Mouse (Mus musculus) Patski (cell line): ENCODE data around the gene Sh3bp1. TPM values are rescaled to one million over a fixed set of nuclear protein-coding genes. Genes with fewer than 3 reads are reported as not detected.

Source experiments
- ATAC-seq: fragments of 100-300 bp; one replicate; pipeline ENCODE4 v1.8.0; 2021
- CTCF ChIA-PET: fragments of 350-600 bp; sonication (Branson Sonifier 250); formaldehyde crosslinking; loops from one replicate; lab custom pipeline; 2022; ENCODE audit warnings: inconsistent platforms; lab: Charles Lee
- POLR2A ChIA-PET: fragments of 350-600 bp; sonication (Branson Sonifier 250); formaldehyde crosslinking; loops from one replicate; lab custom pipeline; 2022; ENCODE audit warnings: antibody characterized with exemption, inconsistent platforms; lab: Charles Lee
- DNase-seq: peaks from one replicate; pipeline ENCODE4 v3.0.0-alpha.2; 2011; ENCODE audit warnings: low read depth, low spot score
- H3K27me3 ChIP-seq: fragments of 371-371 bp; one replicate; pipeline ENCODE4 v1.5.1; 2021
- CTCF ChIP-seq: fragments of 100-300 bp; IDR thresholded peaks from one replicate; pipeline ENCODE4 v1.5.1; 2021
- in situ Hi-C: fragments of 300-500 bp; cut with MboI; formaldehyde crosslinking; loops from 3 replicates; pipeline ENCODE4 v1.11.1; 2018; ENCODE audit warnings: low pct_unique_long_range_greater_than_20kb, mixed read lengths
- polyA plus RNA-seq: library from polyadenylated mRNA; unstranded; gene quantifications from one replicate; pipeline ENCODE4 v1.2.3, GENCODE M21; 2021

Gene Sh3bp1
- polyA plus RNA-seq, 1 experiment from 2014 or later: 13.6 TPM

DNA sequence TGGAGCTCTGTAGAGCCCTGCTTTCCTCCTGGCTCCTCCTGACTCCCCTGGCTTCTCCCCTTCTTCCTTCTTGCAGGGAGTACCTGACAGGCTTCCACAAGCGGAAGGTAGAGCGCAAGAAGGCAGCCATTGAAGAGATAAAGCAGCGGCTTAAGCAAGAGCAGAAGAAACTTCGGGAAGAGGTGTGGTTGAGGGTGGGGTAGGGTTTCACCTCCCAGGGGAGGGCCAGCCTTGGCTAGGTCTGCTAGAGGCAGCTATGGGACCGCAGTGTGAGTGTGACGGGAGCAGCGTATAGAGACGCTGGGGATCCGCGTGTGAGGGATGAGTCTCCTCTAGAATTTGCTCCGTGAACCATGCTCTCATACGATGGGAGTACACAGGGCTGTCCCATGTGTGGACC lies 36.8 kb downstream of the Sh3bp1 start:
- ChIA-PET POLR2A (no interaction called here), CTCF (interaction anchor here (1.3 to 12.4 kb wide), 3 partner anchors 8 to 21 kb away, joined by 3 to 136 read pairs (median 4); partner anchors contain the start of gene Pdxp)
- no peak for TF ChIP-seq CTCF
- ATAC-seq: no peak
- in situ Hi-C loops: no loop called here
- H3K27me3 ChIP-seq: no peaks in the 10 kb centered on the region
- DNase-seq: no peak

- no peak for DNase-seq
- POLR2A ChIA-PET: no interaction called here
- H3K27me3 ChIP-seq: no peaks in the 10 kb centered on the region
- in situ Hi-C loops: no loop called here
- TF ChIP-seq CTCF: no peak
- CTCF ChIA-PET: interaction anchor here (1.3 to 12.4 kb wide), 3 partner anchors 9 to 22 kb away, joined by 3 to 136 read pairs (median 4); partner anchors contain the start of gene Pdxp
- no peak for ATAC-seq
Measured at GRCm38 (mm10) chr15:78937311-78937710, 37.7 kb downstream of the Sh3bp1 start.

DNA sequence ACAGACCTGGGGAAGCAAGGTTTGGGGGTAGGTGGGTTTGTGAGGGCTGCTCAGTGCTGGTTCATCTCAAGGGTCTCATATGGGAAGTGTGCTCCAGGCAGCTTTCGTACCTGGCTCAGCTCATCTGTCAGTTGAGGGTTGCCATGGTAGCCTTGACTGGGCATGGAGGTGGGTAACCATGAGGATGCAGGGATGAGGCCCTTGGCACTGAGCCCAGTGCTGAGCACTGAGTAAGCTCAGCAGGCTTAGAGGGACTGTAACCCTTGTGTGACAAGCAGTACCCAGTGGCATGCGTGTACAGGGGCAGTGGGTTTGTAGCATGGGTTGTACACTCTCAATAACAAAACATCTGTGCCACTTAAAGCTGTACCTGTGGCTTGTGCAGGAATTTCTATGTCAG lies 38.4 kb downstream of the Sh3bp1 start:
- H3K27me3 ChIP-seq: no peaks in the 10 kb centered on the region
- in situ Hi-C loops: no loop called here
- DNase-seq (no peak), ATAC-seq (no peak)
- TF ChIP-seq CTCF: no peak
- ChIA-PET POLR2A (no interaction called here), CTCF (interaction anchor here (1.3 to 12.4 kb wide), 2 partner anchors 10 to 23 kb away, joined by 4 to 136 read pairs; partner anchors contain the start of gene Pdxp)

DNA sequence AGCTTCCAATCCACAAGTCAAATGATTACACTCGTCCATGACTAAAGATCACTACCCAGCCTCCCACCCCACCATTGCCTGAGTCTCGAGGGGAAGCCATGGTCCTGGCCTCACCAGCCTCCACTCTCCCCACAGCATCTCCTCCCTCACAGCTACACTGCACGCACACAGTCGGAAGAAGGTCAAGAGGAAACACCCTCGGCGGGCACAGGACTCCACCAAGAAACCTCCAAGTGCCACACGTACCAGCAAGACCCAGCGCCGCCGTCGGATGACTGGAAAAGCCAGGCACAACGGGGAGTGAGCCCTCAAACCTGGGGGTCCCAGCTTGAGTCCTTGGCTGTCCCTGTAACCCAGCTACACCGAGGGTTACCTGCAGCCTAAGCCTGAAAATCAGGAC lies 40.8 kb downstream of the Sh3bp1 start:
- no peak for ATAC-seq
- in situ Hi-C loops: no loop called here
- TF ChIP-seq CTCF: no peak
- DNase-seq: no peak
- H3K27me3 ChIP-seq: no peaks in the 10 kb centered on the region
- CTCF ChIA-PET: no interaction called here
- POLR2A ChIA-PET: no interaction called here

GRCm38 (mm10) chr15:78942663-78943062 lies 43.1 kb downstream of the Sh3bp1 start:
- CTCF ChIA-PET: interaction anchor here (0.8 to 4.0 kb wide), 14 partner anchors 8 to 39 kb away, joined by 3 to 33 read pairs (median 4); no protein-coding TSS in a partner anchor
- in situ Hi-C loops: no loop called here
- ATAC-seq (peak; percentile 51), DNase-seq (no peak)
- TF ChIP-seq CTCF: no peak
- POLR2A ChIA-PET: interaction anchor here (0.7 to 2.1 kb wide), 3 partner anchors 28 to 104 kb away, joined by 6 to 8 read pairs (median 8); no protein-coding TSS in a partner anchor
- H3K27me3 ChIP-seq: no peaks in the 10 kb centered on the region

- ATAC-seq (no peak), DNase-seq (no peak)
- TF ChIP-seq CTCF: no peak
- ChIA-PET CTCF (no interaction called here), POLR2A (no interaction called here)
- in situ Hi-C loops: no loop called here
- H3K27me3 ChIP-seq: no peaks in the 10 kb centered on the region
Measured at GRCm38 (mm10) chr15:78946232-78946631, 46.7 kb downstream of the Sh3bp1 start.

GRCm38 (mm10) chr15:78947657-78948056 lies 48.1 kb downstream of the Sh3bp1 start, which contains the start of gene Triobp:
Triobp (plus strand) TSS chr15:78947724.
- DNase-seq (no peak), ATAC-seq (peak; percentile 92)
- TF ChIP-seq CTCF: no peak
- CTCF ChIA-PET: interaction anchor here (1.0 to 1.3 kb wide), 3 partner anchors 32 to 91 kb away, joined by 3 to 5 read pairs (median 4); no protein-coding TSS in a partner anchor
- no peaks in the 10 kb centered on the region for H3K27me3 ChIP-seq
- in situ Hi-C loops: no loop called here
- POLR2A ChIA-PET: interaction anchor here (0.9 to 1.1 kb wide), 2 partner anchors 32 to 35 kb away, joined by 4 read pairs; no protein-coding TSS in a partner anchor

GRCm38 (mm10) chr15:78948152-78948725 lies 48.7 kb downstream of the Sh3bp1 start:
- no peak for TF ChIP-seq CTCF
- POLR2A ChIA-PET: interaction anchor here (0.7 to 0.9 kb wide), 2 partner anchors 14 to 35 kb away, joined by 3 to 4 read pairs; no protein-coding TSS in a partner anchor
- no peak for ATAC-seq
- CTCF ChIA-PET: interaction anchor here (0.8 to 1.3 kb wide), 4 partner anchors 12 to 90 kb away, joined by 3 to 5 read pairs (median 4); no protein-coding TSS in a partner anchor
- in situ Hi-C loops: no loop called here
- DNase-seq: no peak
- H3K27me3 ChIP-seq: no peaks in the 10 kb centered on the region

- POLR2A ChIA-PET: interaction anchor here (0.7 kb wide), 1 partner anchor 13 kb away, joined by 3 read pairs; no protein-coding TSS in a partner anchor
- ATAC-seq: no peak
- no peak for DNase-seq
- in situ Hi-C loops: no loop called here
- CTCF ChIA-PET: interaction anchor here (0.8 to 1.5 kb wide), 4 partner anchors 11 to 89 kb away, joined by 3 to 4 read pairs (median 4); no protein-coding TSS in a partner anchor
- no peak for TF ChIP-seq CTCF
- no peaks in the 10 kb centered on the region for H3K27me3 ChIP-seq
Measured at GRCm38 (mm10) chr15:78948883-78949282, 49.3 kb downstream of the Sh3bp1 start.

DNA sequence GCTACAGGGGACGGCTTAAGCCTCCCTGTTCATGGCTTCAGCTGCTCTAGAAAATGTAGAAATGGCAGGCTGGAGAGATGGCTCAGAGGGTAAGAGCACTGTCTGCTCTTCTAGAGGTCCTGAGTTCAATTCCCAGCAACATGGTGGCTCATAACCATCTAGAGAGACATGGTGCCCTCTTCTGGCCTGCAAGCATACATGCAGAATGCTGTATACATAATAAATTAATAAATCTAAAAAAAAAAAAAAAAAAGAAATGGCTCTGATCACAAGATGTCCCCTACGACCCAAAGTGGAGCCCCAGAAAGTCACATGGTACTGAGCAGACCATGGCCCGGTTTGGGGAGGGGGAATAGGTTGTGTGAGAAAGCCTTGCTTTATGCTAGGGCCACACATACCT lies 56.1 kb downstream of the Sh3bp1 start:
- in situ Hi-C loops: no loop called here
- ChIA-PET POLR2A (no interaction called here), CTCF (no interaction called here)
- DNase-seq (no peak), ATAC-seq (no peak)
- no peak for TF ChIP-seq CTCF
- H3K27me3 ChIP-seq: no peaks in the 10 kb centered on the region

DNA sequence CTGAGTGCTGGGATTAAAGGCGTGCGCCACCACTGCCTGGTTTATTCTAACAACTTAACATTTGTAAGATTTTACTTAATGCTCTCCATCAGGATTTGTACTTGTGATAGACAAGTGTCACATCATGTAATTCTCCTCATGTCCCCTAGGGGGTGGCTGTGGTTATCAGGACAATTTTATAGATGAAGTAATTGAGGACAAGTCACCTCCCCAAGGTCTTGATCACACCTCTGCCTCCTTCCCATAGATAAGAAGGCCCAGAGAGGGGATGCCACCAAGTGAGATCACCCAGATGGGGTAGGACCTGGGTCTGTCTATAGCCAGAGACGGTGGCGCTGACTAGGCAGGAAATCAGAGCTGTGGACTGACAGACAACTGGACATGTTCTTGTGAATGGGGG lies 56.8 kb downstream of the Sh3bp1 start:
- DNase-seq: no peak
- CTCF ChIA-PET: interaction anchor here (0.6 to 1.1 kb wide), 2 partner anchors 40 to 46 kb away, joined by 3 read pairs; no protein-coding TSS in a partner anchor
- in situ Hi-C loops: no loop called here
- no peak for ATAC-seq
- POLR2A ChIA-PET: no interaction called here
- no peak for TF ChIP-seq CTCF
- no peaks in the 10 kb centered on the region for H3K27me3 ChIP-seq
